Mouse (Mus musculus) adrenal gland (tissue): Measurements from ENCODE around the gene A430005L14Rik.

ENCODE experiments used
- intact Hi-C: fragments of 180-260 bp; cut with DNase I; formaldehyde crosslinking; loops from one replicate; pipeline ENCODE4 v1.15.1; 2025

Gene A430005L14Rik

DNA sequence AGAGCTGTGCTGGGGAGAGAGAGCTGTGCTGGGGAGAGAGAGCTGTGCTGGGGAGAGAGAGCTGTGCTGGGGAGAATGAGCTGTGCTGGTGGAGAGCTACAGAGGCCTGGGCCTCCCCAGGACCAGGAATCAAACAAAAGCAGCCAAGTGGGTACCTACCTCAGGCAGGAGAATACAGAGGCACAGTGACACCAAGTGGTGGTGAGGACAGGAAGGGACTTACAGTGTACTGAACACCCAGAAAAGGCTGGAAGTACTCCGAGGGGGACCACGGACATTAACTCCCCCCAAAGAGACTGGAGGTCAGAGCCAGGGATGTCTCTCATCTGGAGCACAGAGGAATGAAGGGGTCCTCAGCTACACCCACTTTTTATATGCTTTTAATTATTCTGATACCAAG is 11.0 kb downstream of the A430005L14Rik start:
- intact Hi-C loops, result no loop called here

DNA sequence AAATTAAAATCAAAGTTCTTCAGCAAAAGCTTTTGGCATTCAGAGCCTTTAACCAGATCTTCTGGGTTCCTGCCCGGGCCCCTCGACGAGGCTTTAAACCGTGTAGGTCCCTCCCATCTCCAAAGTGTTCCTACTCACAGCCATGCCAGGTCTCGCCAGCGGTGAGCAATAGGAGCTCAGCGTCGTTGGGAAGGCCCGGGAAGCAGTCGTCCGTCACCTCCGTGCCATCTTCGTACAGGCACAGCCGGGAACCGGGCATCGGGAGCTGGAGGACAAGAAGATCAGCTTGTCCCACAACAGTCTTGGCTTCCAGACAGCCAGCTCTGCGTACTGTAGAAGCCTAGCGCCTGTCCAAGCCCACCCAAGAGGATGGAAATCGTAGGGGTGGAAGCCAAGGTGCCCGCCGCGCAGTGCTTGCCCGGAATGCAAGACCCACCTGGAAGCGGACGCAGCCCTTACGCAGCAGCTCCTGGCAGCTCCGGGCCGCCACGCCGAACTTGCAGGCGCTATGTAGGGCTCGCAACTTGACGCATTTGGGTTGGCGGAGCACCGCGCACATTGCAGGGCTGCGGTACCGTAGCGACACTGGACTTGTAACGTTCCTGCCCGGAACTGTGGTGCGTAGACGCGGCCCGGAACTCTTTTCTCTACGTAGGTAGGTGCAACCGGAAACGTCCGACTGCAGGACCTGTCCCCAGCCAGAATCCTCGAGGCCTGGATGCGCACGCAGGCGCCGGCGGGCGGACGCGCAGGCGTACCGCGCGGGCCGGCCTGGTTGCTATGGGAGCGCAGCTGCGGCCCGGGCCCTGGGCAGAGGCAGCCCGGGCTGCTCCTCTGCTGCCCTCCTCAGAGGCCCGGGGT is 17.6 kb downstream of the A430005L14Rik start, which contains the start of the genes Dffb and Cep104:
TSS of gene Dffb (minus strand) at position 696 of the 861 bp plus-strand sequence.
TSS of gene Cep104 (plus strand) at position 764 of the 861 bp plus-strand sequence.
- intact Hi-C loops, result loop anchor here (2.0 to 10.0 kb wide), 2 partner anchors 36 to 170 kb away; partner anchors contain the start of genes Lrrc47, Trp73 and Wrap73

GRCm38 (mm10) chr4:153975292-153975662 is 18.2 kb downstream of the A430005L14Rik start:
- intact Hi-C loops, result loop anchor here (2.0 to 10.0 kb wide), 2 partner anchors 36 to 170 kb away; partner anchors contain the start of genes Lrrc47, Trp73 and Wrap73

- intact Hi-C loops, result loop anchor here (2.0 to 10.0 kb wide), 2 partner anchors 35 to 169 kb away; partner anchors contain the start of genes Lrrc47, Trp73 and Wrap73
Measured at GRCm38 (mm10) chr4:153975768-153976167, 18.7 kb downstream of the A430005L14Rik start.

GRCm38 (mm10) chr4:153979243-153979642 is 22.2 kb downstream of the A430005L14Rik start:
- intact Hi-C loops, result loop anchor here (10.0 kb wide), 1 partner anchor 166 kb away; the partner anchor contains the start of genes Trp73 and Wrap73

- intact Hi-C loops, result no loop called here
Measured at GRCm38 (mm10) chr4:153980470-153980869, 23.4 kb downstream of the A430005L14Rik start.

DNA sequence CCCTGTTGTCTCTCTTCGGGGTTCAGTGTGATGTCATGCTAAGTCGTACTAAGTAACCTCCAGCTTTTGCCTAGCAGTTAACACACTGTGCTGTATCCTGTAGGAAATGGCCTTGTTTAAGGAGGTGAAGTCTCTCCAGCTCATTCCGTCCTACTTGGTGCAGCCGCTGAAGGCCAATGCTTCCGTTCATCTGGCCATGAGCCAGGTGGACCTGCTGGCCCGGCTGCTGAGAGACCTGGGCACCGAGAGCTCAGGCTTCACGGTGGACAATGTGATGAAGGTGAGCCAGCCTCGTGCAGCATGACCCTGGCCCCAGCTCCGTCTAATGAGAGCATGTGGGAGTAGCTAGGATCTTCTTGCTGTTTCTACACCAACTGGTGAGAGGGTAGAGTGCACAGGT is 35.7 kb downstream of the A430005L14Rik start:
- intact Hi-C loops, result no loop called here

- intact Hi-C loops, result no loop called here
Measured at GRCm38 (mm10) chr4:153993505-153993904, 36.5 kb downstream of the A430005L14Rik start.

- intact Hi-C loops, result no loop called here
Measured at GRCm38 (mm10) chr4:154005488-154005887, 48.5 kb downstream of the A430005L14Rik start.

- intact Hi-C loops, result no loop called here
Measured at GRCm38 (mm10) chr4:154006264-154006663, 49.2 kb downstream of the A430005L14Rik start.

DNA sequence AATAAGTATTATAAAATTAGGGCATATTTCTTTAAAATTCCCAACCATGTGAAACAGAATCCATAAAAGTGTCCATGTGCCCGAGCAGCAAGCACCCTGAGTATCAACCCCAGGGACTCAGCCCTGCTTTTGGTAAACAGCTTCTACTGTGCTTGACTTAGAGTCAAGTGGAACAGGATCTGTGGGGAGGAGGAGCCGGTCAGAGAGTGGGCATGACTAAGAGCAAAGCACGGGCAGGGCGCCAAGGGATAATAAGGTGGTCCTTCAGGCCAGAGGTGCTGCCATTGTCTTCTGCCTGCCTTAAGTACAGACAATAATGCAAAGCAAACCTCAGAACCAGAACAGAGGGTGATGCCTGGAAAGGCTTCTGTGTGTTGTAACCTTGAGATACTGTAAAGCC is 50.7 kb downstream of the A430005L14Rik start:
- intact Hi-C loops, result no loop called here

DNA sequence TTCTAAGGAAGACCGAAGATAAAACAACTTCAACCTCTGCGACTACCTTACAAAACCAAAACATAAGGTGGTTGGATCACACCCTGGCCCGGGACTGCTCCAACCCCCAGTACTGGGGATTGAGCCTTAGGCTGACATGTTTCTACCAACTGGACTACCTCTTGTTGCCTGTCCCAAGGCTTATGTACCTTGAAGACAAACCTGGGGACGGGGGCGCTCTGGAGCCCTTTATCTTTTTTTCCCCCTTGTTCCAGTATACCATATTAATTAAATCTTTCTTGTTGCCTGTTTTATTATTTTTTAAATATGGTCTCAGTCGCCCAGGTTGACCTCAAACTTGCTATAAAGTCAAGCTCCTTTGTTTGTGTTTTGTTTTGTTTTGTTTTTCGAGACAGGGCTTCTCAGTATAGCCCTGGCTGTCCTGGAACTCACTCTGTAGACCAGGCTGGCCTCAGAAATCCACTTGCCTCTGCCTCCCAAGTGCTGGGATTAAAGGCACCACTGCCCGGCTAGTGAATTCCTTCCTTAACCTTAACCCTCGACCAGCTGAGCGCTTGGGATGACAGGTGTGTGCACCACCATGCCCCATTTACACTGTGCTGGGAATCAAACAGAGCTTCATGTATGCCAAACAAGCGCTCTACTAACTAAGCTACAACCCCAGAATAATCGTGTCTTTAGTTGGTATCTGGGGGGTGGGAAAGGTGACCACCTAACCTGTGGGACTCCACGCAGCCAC is 54.0 kb downstream of the A430005L14Rik start:
- intact Hi-C loops, result loop anchor here (2.0 to 5.0 kb wide), 2 partner anchors 36 to 131 kb away; partner anchors contain the start of genes Cep104, Dffb, Trp73 and Wrap73
